Mouse (Mus musculus) cerebellum, adult (tissue): ENCODE measurements around the gene Apol6.

ENCODE experiments used
- ATAC-seq: cut with Nextera tagmentation; 2 replicates; pipeline ENCODE4 v1.9.2; 2017; ENCODE audit warnings: mild to moderate bottlenecking, moderate library complexity, mixed read lengths; ENCODE audit not compliant: insufficient number of reproducible peaks, low FRiP score, low TSS enrichment

Apol6 gene

DNA sequence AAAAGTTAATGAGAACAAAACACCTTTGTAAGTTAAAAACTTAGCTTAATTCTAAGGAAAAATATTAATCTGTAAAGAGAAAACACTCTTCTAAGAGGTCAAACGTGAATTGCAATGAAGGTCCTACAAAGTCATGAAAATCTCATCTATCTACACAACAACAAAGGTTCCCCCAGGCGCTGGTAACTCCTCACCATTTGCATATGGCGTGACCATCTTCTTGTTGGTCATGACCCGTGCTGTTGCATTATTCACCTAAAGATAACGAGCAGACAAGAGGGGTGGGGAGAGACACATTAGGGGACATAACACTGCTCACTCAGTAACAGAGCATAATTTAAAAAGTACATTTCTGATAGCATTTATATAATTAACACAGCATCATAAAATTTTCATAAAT is 58.2 kb downstream of the Apol6 start:
- ATAC-seq = no peak

DNA sequence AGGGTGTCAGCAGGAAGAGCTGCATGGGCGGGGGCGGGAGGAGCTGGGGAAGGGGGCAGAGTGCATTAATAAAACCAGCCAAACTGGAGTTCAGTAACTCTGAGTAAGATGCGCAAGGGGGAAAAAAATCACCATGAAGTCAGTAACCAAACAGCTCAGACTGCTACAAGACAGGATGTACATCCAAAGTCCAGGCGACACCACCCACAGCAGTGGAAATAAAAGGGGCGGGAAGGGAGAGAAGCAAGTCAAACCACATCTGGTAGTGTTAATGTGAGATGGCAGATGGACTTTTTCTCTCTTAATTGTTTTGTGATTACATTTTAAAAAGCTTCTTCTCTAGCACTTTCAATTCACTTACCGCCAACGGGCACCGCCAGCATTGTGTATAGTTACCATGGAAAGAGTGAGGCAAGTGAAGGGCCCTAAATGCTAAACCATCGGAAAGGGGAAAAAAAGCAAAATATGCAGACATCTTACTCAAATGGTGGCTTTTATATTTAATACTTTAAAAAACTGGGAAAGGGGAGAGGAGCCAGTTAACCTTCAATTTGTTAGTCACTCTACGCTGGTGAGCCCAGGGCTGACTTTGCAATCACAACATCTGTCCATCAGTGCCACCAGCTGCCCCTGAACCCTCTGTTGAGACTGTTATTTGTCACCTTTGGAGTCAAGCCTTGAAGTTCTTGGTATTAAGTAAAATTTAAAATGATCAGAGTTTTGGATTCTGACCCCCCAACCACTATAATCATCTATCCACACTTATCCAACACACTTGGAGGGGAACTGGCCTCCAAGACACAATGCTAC is 60.0 kb downstream of the Apol6 start:
- ATAC-seq = no peak

DNA sequence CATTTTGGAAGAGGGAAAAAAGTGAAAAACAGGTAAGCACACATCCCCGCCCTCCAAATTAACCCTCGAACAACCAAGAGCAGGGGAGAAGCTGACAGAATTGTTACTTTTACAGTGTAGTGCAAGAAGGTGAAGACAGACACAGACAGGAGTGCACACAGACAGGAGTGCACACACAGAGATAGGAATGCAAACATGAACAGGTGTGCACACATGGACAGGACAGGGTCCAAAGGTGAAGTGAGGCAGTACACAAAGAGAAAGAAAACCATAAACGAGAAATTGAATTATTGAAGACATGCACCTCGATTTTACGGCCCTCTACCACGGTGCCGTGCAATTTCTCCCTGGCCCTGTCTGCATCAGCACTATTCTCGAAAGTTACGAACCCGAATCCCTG is 60.7 kb downstream of the Apol6 start:
- no peak for ATAC-seq
